Mouse (Mus musculus) heart, adult 2 months (tissue): ENCODE data around the gene Phkg1. TPM values are rescaled to one million over a fixed set of nuclear protein-coding genes. Genes with fewer than 3 reads are reported as not detected.

Source experiments
- DNase-seq, 2 experiments: peaks; one replicate each; pipeline ENCODE4 v3.0.0; 2021
- H3K27ac ChIP-seq: fragments of 200-600 bp; 2 replicates; pipeline ENCODE4 v1.8.1; 2022
- H3K27me3 ChIP-seq: fragments of 200-500 bp; 2 replicates; pipeline ENCODE4 v1.6.1; 2012; ENCODE audit warnings: mild to moderate bottlenecking, low read length, inconsistent platforms, mixed read lengths; ENCODE audit not compliant: control insufficient read depth, insufficient read depth
- H3K36me3 ChIP-seq: fragments of 200-500 bp; 2 replicates; pipeline ENCODE4 v1.6.1; 2012; ENCODE audit warnings: low read length, inconsistent platforms; ENCODE audit not compliant: control insufficient read depth, insufficient read depth
- H3K4me1 ChIP-seq: fragments of 200-500 bp; 2 replicates; pipeline ENCODE4 v1.6.1; 2011; ENCODE audit warnings: low read length; ENCODE audit not compliant: control insufficient read depth, insufficient read depth
- H3K4me3 ChIP-seq: fragments of 200-600 bp; 2 replicates; pipeline ENCODE4 v1.8.1; 2022
- H3K79me2 ChIP-seq: fragments of 200-500 bp; replicated peaks from 2 replicates; pipeline ENCODE4 v1.6.1; 2012; ENCODE audit warnings: mild to moderate bottlenecking, inconsistent platforms, low read length, moderate library complexity, mixed read lengths; ENCODE audit not compliant: control insufficient read depth, insufficient read depth
- H3K9ac ChIP-seq: fragments of 200-500 bp; 2 replicates; pipeline ENCODE4 v1.6.1; 2012; ENCODE audit warnings: low read depth, mild to moderate bottlenecking, control low read depth, inconsistent platforms, low read length, mixed read lengths
- CTCF ChIP-seq: fragments of 200-600 bp; IDR thresholded peaks from 2 replicates; pipeline ENCODE4 v1.8.1; 2022; ENCODE audit warnings: antibody characterized with exemption, mild to moderate bottlenecking, moderate library complexity
- EP300 ChIP-seq: fragments of 200-500 bp; IDR thresholded peaks from 2 replicates; pipeline ENCODE4 v1.6.1; 2011; ENCODE audit warnings: low read depth, low read length, control low read depth; ENCODE audit not compliant: insufficient read depth
- POLR2A ChIP-seq: fragments of 200-500 bp; IDR thresholded peaks from 2 replicates; pipeline ENCODE4 v1.6.1; 2011; ENCODE audit warnings: mild to moderate bottlenecking, low read depth, low read length, control low read depth; ENCODE audit not compliant: insufficient read depth
- WGBS: fragments of 180-500 bp; shearing (Covaris S2); methylation state at CpG from one replicate; pipeline ENCODE4 v1.1.7; 2018; 5-methylcytosine and 5-hydroxymethylcytosine counted together
- intact Hi-C: fragments of 180-260 bp; cut with DNase I; formaldehyde crosslinking; loops from one replicate; pipeline ENCODE4 v1.15.1; 2025
- polyA plus RNA-seq: library from polyadenylated mRNA; depleted of rRNA; stranded (reverse); fragments of >200 nt; gene quantifications from 2 replicates; pipeline ENCODE4 v1.2.3, GENCODE M21; 2012
- total RNA-seq, 2 experiments: library from RNA; stranded (reverse); gene quantifications; 2 replicates each; pipeline ENCODE4 v1.2.3; 2021

Phkg1 gene
- total and polyA plus RNA-seq, 3 experiments: 15.5 to 39.8 (median 16.8) TPM

DNA sequence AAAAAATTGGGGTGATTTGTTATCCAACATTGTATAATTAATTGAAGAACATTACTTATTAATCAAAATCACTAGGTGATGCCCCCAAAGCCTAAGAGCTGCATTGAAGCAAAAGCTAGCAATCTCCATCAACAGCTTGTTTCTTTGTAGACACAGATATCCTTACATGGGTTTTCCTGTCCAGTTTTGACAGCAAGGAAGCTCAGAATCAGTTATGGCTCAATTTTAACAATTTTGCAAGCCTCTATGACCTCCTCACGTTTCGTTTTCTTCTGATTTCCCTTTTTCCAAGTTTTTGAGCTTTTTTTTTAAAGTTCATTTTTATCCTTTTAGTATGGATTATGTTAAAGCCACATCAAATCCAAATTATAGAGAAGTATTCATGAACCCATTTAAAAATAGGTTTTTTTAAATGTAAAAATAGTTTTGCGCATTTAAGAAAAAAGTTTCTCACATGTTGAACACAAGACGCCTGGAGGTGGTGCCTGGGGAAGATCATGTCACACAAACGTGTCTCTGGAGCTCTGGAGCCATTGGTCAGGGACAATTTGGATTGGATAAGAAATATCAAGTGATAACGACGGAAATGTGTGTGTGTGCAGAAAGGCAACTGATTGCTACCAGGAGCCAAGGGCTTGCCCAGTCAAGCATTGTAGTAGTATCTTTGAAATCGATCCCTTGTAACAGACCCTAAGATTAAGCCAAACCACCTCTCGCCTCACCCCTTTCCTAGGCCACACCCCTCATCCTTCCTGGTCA is 42.6 kb upstream of the Phkg1 start:
- Histone ChIP-seq H3K4me3 (peak overlapping the region; percentile 48), H3K9ac (peak overlapping the region; percentile 36; the same call in 1 of the 2 replicates), H3K79me2 (peaks cover 2% of the 10 kb centered on the region), H3K36me3 (no peaks in the 10 kb centered on the region), H3K27ac (peak overlapping the region; percentile 59), H3K4me1 (peaks cover 2% of the 10 kb centered on the region; the same call in 1 of the 2 replicates), H3K27me3 (no peaks in the 10 kb centered on the region)
- TF ChIP-seq CTCF: no peak
- peak; percentile 63 for TF ChIP-seq POLR2A
- TF ChIP-seq EP300: no peak
- intact Hi-C loops: loop anchor here (5.0 kb wide), 2 partner anchors 34 to 231 kb away; partner anchors contain the start of genes Nupr1l and Rabgef1
- DNase-seq: no peak
- WGBS: 2% methylated on average over 9 of the region's 9 CpGs

DNA sequence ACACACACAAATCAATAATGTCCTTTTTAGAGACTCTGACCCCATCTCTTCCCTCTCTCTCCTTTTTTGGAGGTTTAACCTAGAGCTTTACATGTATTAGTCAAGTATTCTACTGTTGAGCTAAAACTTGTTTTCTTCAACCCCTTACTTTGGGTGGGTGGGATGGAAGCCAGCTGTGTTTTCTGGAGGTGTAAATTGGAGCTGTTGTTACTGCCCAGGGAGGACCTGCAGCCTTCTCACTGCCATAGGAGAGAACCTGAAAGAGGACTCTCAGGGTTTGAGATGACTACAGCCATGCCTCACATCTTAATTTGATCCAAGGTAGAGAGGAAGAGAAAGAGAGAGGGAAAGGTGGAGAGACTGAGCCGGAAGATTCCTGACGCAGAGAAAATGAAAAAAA is 41.9 kb upstream of the Phkg1 start:
- H3K9ac ChIP-seq: no peak overlapping the region
- no peaks in the 10 kb centered on the region for H3K36me3 ChIP-seq
- no peak for DNase-seq
- no peaks in the 10 kb centered on the region for H3K27me3 ChIP-seq
- intact Hi-C loops: loop anchor here (5.0 kb wide), 2 partner anchors 33 to 232 kb away; partner anchors contain the start of genes Nupr1l and Rabgef1
- H3K4me1 ChIP-seq: peaks cover 2% of the 10 kb centered on the region; the same call in 1 of the 2 replicates
- no peak overlapping the region for H3K4me3 ChIP-seq
- 26% methylated on average over 2 of the region's 2 CpGs for whole genome bisulfite sequencing
- peaks cover 2% of the 10 kb centered on the region for H3K79me2 ChIP-seq
- H3K27ac ChIP-seq: no peak overlapping the region
- TF ChIP-seq POLR2A (no peak), CTCF (no peak), EP300 (no peak)

DNA sequence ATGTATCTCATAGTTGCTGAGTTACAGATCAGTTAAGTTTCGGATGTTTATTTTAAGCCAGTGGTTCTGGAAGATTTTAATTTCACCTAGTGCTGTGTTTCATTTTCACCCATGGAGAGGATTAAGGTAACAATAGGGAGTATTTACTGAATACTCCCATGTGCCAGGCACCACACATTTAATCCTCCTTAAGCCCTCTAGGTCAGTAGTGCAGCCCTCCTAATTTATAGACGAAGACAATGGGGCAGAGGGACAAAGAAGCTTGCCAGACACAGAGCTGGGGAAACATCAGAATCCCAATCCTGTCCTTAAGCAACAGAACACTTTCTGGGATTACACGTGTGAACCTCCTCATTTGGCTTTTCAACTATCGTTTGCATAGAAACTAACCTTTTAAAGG is 38.6 kb upstream of the Phkg1 start:
- no peak for TF ChIP-seq EP300
- no peak for TF ChIP-seq CTCF
- no peak for TF ChIP-seq POLR2A
- DNase-seq: no peak
- Histone ChIP-seq H3K27me3 (no peaks in the 10 kb centered on the region), H3K79me2 (no peaks in the 10 kb centered on the region), H3K9ac (no peak overlapping the region), H3K4me3 (no peak overlapping the region), H3K27ac (no peak overlapping the region), H3K4me1 (no peaks in the 10 kb centered on the region), H3K36me3 (no peaks in the 10 kb centered on the region)
- intact Hi-C loops: loop anchor here (10.0 kb wide), 1 partner anchor 208 kb away; the partner anchor contains the start of gene Kctd7
- 62% methylated on average over 4 of the region's 4 CpGs for WGBS

DNA sequence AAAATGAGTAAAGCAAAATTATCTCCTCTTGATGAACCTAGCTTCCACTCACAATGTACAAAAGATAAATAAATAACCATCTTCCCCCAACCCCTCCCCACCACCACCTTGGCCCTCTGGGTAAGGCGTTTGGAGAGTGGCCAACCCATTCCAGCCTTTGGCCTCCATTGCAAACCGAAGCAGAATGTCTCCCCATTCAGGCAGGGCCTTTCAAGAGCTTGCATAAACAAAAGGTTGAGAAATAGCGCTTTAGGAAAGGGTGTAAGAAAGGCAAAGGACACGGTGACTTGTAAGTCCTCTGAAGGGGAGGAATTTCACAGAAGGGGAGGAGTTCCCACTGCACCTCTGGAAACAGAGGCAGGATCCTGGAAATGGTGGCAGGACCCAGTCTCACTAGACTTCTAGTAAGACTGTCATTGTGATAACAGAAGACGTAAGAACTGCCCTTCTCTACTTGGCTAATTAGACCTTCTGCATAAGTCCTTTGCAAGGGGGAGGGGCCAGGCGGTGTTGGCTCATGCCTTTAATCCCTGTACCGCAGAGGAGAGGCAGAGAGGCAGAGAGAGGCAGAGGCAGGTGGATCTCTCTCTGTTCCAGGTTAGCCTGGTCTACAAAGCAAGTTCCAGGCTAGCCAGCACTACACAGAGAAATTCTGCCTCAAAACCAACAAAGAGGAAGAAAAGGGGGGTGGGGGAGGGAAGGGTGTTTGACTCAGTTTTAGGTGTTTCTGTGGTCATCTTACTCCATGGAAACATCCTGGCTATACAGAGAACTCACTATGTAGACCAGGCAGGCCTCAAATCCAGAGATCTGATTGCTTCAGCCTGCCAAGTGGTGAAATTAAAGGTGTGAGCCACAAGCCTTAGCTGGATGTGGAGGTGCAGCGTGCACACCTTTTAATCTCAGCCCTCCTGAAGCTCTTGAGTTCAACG is 31.8 kb upstream of the Phkg1 start:
- Histone ChIP-seq H3K27ac (no peak overlapping the region), H3K79me2 (no peaks in the 10 kb centered on the region), H3K36me3 (no peaks in the 10 kb centered on the region), H3K4me3 (no peak overlapping the region), H3K27me3 (no peaks in the 10 kb centered on the region), H3K4me1 (no peaks in the 10 kb centered on the region), H3K9ac (no peak overlapping the region)
- intact Hi-C loops: loop anchor here (10.0 kb wide), 1 partner anchor 215 kb away; the partner anchor contains the start of gene Kctd7
- no peak for DNase-seq
- TF ChIP-seq EP300 (no peak), POLR2A (no peak), CTCF (no peak)
- WGBS: 47% methylated on average over 9 of the region's 9 CpGs

DNA sequence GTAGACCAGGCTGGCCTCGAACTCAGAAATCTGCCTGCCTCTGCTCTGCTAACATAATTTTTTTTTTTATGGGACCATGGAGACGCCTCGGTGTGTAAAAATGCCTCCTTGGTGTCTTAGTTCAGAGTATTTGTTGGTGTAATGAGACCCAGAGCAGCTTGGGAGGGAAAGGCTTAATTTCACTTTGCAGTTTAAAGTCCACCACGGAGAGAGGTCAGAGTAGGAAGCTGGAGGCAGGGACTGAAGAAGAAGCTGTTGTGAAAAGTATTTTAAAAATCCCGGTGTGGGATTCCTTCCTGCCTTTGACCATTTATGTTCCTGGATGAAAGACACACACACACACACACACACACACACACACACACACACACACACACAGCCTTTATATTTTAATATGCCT is 27.6 kb upstream of the Phkg1 start:
- TF ChIP-seq POLR2A (no peak), CTCF (no peak), EP300 (no peak)
- Histone ChIP-seq H3K4me3 (no peak overlapping the region), H3K4me1 (no peaks in the 10 kb centered on the region), H3K27ac (no peak overlapping the region), H3K36me3 (no peaks in the 10 kb centered on the region), H3K9ac (no peak overlapping the region), H3K79me2 (no peaks in the 10 kb centered on the region), H3K27me3 (no peaks in the 10 kb centered on the region)
- WGBS: 61% methylated on average over 5 of the region's 5 CpGs
- no peak for DNase-seq
- intact Hi-C loops: no loop called here
